Mouse (Mus musculus) yolk sac, embryonic 10.5 days (tissue): ENCODE measurements around the gene D5Ertd579e.

Experiments used
- DNase-seq: peaks from one replicate; pipeline ENCODE4 v3.0.0-alpha.2; 2017; ENCODE audit warnings: low spot score

Gene D5Ertd579e

DNA sequence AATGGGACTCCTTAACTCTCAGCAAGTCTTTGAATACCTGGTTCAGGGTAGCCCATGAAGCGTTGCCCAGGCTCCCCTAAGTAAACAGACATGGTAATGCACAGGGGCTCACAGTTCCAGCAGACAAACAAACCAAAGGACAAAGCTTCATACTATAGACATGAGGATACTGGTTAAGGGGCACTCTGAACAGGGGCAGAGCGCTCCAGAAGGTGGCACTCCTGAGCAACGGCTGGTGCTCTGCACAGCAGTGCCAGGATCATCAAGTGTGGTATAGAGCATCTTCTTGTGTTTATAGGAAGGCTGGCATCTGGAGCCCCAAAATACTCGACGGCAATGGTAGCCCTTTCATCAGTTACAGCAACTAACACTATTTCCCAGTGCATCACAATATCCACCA is 92.8 kb downstream of the D5Ertd579e start:
- DNase-seq, result no peak

DNA sequence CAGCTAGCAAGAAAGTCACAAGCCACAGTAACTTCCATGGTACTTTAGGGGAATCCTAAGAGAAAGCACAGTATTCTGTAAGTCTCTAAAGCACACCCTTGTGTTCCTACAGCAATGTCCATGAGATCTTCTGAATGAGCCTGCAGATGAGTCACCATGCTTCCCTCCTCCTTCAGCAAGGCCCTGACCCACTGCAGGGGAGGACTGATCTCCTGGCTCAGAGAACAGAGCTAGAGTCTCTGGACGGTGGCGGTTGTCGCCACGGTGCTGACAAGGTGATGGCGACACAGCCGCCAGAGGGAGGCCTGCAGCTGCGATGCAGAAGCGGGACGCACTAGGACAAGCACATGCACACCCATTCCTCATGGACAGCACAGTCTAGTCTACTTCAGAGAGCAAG is 93.8 kb downstream of the D5Ertd579e start:
- no peak for DNase-seq

DNA sequence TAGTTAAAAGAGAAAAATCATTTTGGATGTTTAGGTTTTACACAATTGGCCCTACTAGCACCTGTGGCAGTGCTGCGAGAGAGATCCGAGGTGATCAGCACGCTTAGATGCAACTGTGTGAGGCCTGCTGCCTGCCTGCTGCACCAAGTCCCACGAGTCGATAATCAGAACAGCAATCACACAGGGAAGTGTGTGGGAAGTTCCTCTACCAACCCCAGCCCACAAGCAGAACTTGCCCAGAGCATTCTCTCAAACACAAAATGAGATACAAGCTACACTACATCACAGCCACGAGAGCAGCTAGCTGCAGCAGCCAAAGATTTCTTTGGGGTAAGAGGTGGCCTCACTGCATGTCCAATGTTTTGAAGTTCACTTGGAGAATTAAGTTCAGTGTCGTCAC is 94.3 kb downstream of the D5Ertd579e start:
- no peak for DNase-seq

DNA sequence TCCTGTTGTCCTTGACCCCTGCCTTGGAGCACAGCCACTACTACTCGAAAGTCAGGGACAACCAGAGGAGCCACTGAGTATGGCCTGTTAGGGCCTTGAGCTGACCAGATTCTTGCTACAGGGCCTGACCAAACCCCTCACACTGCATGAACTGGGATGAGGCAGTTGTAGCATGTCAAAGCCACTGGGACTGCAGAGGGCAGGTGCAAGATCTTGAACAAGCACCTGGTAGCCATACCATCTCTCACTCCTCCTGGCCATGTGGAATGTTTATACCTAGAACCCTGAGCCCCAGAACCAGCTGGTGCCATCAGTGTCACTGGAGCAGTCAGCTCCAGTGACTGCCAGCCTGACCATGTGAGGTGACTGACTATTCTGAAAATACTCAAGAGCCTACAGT is 96.9 kb downstream of the D5Ertd579e start:
- DNase-seq, result no peak

GRCm38 (mm10) chr5:36597653-36598052 is 98.2 kb downstream of the D5Ertd579e start:
- no peak for DNase-seq

GRCm38 (mm10) chr5:36596225-36596624 is 99.6 kb downstream of the D5Ertd579e start:
- no peak for DNase-seq

DNA sequence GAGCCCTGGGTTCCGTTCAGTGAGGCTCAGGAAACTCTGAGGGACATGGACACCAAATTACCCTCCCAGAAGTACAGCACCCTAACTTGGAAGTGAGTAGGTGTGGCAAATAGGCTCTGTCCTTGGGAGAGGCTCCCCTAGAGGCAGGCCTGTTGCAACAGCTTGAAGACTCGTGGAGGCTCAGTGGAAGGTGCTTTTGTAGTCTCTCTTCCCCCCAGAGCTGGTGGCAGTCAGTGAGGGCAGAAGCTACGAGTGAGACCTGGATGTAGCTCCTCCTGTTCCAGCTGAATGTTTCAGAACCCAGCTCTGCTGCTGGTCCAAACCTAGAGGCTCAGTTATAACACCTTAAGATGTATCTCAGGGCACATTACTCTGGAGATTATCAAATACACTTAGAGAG is 100.7 kb downstream of the D5Ertd579e start:
- no peak for DNase-seq

DNA sequence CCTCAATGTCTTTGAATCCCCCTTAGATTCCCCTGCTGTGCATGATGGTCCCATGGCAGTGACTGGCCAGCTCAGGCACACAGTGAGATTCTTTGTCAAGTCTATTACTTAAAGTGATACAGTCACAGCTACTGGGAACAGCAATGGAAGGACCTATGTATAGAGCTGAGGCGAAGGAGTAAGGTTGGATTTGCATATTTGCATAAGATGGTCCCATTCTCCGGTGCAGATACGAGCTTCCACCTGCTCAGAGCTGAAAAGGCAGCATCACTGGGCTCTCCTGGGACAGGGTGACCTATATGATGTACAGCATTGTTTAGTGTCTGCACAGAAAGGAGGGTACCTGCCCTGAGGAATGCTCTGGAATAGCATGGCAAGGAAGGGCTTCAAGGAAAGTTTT is 101.5 kb downstream of the D5Ertd579e start:
- no peak for DNase-seq

GRCm38 (mm10) chr5:36593176-36593575 is 102.6 kb downstream of the D5Ertd579e start, which contains the start of gene Tbc1d14:
Gene Tbc1d14 (minus strand): TSS chr5:36593276.
- no peak for DNase-seq

GRCm38 (mm10) chr5:36590499-36590920 is 105.3 kb downstream of the D5Ertd579e start:
- no peak for DNase-seq

DNA sequence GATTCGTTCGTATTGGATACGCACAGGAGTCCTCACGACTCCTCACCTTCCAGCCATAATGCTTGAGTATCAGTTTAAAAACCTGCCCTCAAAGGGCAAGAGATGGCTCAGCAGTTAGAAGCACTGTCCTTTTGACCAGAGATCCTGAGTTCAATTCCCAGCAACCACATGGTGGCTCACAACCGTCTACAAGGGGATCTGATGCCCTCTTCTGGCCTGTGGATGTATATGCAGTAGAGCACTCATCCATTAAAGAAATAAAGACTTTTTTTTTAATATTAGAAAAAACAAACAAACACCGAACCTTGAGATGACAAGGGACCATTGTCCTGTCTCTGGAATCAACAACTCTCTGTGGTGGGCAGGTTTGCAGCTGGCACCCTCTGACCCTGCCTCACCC is 111.5 kb downstream of the D5Ertd579e start:
- no peak for DNase-seq

- DNase-seq, result peak; percentile 100
Observed at GRCm38 (mm10) chr5:36581924-36582642, 113.7 kb downstream of the D5Ertd579e start.

- no peak for DNase-seq
Observed at GRCm38 (mm10) chr5:36581259-36581923, 114.4 kb downstream of the D5Ertd579e start.

DNA sequence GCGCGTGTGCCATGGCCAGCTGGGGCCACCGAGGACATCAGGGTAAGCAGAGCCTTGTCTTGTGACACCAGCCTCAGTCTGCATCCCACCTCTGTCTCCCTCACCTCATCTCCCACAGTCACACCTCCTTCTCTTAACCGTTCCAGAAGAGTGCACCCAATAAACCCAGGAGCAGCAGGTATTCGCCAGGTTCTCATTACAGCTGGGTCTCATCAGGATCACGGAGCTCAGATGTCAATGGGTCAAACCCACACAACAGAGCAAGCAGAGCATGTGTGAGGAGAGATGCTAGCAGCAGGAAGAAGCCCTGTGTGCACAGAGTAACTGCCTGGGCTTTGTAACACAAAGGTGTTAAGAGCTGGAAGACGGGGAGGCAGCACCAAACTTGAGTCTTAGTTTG is 115.9 kb downstream of the D5Ertd579e start:
- DNase-seq, result no peak

DNA sequence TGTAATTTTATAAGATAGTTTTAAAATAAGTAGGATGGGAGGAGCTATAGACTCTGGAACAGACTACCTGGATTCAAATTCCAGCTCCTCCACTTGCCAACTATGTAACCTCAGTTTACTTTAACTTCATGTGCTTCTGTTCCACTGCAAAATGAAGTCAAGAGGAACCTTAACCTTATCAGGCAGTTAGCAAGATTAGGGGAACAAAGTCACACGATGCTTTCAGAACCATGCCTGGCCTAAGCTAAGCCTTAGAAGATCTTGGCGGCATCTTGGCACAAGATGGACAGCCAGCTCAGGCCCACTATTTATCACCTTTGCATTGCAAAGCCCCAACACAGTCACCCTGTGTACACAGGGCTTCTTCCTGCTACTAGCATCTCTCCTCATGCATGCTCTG is 116.8 kb downstream of the D5Ertd579e start:
- no peak for DNase-seq

DNA sequence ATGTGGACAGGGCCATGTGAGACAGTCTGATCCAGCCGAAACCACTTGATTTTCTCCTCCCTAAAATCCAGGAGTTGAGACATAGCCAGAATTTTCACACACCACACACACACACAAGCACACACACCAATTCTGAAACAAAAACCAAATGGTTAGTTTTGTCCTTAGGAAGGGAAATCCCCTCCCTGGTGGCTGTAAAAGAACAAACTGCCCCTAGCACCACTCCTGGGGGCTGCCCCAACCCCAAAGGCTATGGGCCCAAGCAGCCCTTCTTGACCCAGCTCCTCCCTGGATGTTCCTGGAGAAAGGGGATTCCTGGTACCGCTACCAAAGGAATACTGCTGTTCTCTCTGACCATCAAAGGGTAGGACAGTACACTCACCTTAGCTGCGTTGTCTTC is 119.4 kb downstream of the D5Ertd579e start:
- DNase-seq, result no peak

DNA sequence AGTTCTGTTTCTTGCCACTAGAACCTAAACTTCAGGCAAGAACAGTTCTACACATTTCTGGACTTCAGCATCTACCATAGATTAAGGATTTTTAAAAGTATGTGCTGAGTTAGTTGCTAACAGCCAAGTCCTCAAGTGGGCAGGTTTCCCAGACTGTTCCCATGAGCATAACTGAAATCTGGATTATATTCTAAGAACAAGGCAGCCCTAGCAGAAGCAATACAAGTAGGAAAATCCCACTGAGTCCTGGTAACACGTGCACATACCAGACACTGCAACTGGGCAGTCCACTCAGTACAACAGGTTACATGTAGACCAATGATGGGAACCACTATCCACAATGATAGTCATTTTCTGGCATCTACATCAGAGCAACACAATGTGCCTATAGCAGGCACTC is 120.1 kb downstream of the D5Ertd579e start:
- DNase-seq, result no peak

DNA sequence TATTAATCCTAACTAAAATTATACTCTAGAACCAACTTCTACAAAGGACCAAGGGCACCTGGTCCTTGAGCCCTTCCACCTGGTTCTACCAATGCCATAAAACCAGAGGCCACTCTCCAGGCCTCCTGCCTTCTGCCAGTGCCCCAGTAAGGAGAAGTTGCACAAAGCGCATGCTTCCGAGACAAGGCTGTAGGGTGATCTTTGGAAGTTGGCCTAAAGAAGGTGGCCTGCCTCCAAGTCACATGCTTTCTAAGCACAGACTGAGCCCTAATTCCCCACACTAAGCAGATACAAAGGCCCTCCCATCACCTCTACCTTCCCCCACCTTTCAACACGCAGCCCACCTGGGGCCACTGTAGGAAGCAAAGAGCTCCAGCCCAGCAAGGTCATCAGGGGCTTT is 120.6 kb downstream of the D5Ertd579e start:
- DNase-seq, result peak; percentile 27

GRCm38 (mm10) chr5:36574147-36574870 is 121.5 kb downstream of the D5Ertd579e start:
- peak; percentile 36 for DNase-seq

DNA sequence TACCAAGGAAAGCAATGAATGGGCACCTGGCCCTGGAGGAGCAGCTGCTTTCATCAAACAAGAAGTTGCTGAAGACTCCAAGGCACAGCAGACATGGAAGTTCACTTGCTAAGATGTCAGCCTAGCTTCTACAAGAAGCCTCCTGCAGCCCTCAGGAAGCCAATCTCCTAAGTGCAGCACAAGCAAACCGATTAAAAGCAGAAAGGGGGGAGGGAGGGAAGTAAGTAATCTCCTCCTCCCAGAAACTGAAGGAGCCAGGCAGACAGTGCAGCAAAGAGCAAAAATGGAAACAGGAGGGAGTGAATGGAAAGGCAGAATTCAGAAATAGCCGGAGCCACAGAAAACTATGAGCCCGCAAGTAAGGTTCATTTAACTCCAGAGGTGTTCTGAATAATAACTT is 122.5 kb downstream of the D5Ertd579e start:
- DNase-seq, result no peak

DNA sequence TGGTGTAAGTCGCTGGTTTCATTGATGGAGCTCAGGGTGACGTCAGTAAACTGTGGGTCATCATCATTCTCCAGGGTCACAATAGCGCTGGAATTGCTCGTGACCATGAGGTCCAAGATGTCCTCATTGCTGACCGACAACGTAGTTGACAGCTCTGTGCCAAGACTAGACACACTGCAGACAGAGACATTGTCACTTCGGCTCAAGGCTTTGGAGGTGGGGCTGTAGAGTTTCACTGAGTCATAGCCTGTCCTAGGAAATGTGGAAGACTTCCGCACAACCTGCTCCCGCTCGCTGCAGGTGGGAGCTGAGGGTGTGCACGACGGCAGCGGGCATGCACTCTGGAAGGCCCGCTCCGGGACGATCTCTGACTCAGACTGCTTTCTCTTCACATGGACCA is 124.5 kb downstream of the D5Ertd579e start:
- DNase-seq, result no peak

DNA sequence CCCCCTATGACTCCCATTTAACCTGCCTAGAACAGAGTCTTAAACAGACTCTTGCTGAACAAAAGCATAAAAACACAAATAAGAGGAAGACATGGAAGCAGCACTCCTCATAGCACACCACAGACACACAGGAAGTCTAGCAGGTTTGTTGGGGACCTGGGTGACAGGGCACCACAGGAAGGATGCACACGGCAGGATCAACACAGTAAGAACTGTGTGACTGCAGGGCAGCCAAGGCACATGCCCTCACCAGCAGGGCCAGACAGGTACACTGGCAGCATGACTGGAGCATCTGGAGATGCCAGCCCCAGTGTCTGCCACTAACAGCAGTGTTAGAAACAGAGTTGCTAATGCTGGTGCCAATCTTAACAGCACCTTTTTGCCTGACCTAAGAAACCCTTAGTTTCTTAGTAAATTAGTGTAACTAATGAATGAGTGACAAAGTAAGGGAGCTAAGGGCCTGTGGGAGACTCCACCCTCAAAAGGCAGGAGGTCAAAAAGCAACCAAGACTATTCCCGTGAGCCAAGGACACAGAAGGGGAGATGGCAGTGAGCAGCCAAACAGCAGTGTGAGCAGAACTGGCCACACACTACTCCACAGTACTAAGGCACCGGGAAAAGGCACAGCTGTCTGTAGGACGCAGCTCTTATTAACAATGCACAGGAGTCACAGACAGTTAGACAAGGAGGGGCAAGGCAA is 125.1 kb downstream of the D5Ertd579e start:
- no peak for DNase-seq
